Mouse (Mus musculus) lung, postnatal 0 days (tissue): ENCODE data around the gene Alppl2.

Experiments
- CTCF ChIP-seq: IDR thresholded peaks from 2 replicates; pipeline ENCODE4 v1.5.1; 2016; ENCODE audit warnings: antibody characterized with exemption, mild to moderate bottlenecking
- EP300 ChIP-seq: IDR thresholded peaks from 2 replicates; pipeline ENCODE4 v1.6.1; 2016; ENCODE audit warnings: antibody characterized with exemption, mild to moderate bottlenecking, control low read depth

- TF ChIP-seq CTCF (peak; percentile 77), EP300 (no peak)
Observed at GRCm38 (mm10) chr1:87070720-87071119, 19.0 kb downstream of the Alppl2 start.
